Mouse (Mus musculus) leukemia stem cell, adult 10-12 weeks (primary cell): Measurements from ENCODE around the gene Acacb. TPM values are rescaled to one million over a fixed set of nuclear protein-coding genes. Genes with fewer than 3 reads are reported as not detected.

Experiments
- polyA plus RNA-seq: library from polyadenylated mRNA; stranded (reverse); fragments of >175 nt; gene quantifications from 2 replicates; pipeline ENCODE4 v1.2.3, GENCODE M21; 2012; ENCODE audit warnings: low replicate concordance

Gene Acacb
- polyA plus RNA-seq: 1.1 and 1.8 TPM in 2 replicates

DNA sequence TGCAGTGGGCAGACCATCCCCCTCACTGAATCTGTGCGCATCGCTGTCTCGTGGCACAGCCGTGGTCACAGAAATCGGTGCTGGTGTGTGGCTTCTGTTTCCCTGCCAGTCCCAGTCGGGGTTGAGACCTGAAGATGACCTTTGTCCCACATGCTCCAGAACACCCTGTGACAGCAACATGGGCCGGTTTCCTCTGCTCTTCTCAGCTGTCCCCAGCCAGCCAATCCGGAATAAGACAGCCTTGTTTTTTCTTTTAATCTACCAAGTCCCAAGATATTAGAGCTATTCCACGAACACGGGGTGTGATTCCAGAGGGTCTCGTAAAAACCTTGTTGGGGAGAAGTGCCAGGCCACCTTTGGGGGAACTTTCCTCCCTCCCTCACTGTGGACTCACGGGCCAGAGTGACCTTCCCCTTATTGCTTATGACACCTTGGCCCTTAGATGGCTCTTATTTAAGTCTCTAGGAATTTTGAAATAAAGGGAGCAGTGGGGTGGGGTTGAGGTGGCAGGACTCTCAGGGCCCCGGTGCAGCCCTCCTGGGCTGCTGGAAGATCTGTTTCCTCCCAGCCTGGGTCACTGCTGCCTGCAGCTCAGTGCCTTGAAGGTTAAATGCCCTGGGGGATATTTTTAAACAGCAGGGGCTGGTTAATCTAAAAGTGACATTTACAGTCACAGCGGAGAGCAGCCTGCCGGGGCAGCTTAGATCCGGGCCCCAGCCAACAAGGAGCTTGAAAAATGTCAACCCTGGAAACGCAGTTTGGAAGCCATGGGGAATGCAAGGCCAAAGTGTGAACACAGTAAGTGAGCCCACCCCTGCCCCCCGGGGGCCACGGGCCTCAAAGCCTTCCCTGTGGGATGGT, at the start of gene Acacb:
Gene Acacb (plus strand): TSS at position 508 of the 861 bp plus-strand sequence.

GRCm38 (mm10) chr5:114127374-114128349, 18.7 kb upstream of the Acacb start, which contains the start of gene Alkbh2:
Alkbh2 (minus strand) TSS chr5:114128218.

GRCm38 (mm10) chr5:114130211-114130605, 16.1 kb upstream of the Acacb start, which contains the start of gene Ung:
Ung (plus strand) TSS chr5:114130386.

DNA sequence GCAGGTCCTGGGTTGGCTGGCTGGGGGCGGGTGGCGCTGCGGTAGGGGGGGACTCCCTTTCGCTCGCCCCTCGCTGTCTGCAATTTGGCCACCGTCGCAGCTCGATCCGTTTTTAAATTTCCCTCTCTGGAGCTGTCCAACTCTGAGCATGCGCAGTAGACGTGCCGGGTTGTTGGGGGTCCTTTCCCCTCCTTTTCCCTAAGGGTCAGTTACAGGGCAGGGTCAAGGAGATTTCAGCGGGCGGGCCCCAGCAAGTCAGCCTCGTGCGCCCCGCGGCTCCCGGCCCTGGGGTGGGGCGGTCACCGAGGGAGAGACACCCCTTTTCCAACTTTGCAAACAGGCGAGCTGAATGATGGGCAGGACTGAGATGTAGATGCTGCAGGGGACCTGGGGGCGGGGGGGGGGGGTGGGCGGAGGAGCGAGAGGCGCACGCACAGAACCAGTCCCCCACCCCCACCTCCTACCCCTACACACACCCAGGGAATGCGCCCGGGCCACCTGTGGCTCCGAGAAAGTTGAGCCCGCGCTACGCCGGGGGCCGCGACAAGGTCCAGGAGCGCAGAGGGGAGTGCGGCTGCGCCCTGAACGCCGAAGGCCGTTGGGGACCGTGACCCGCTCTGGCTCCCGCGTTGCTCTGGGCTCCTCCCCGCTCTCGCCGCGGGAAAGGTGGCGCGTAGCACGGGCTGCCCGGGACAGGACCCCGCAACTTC, 127.5 kb downstream of the Acacb start, which contains the start of gene Foxn4:
Gene Foxn4 (minus strand): TSS at position 115 of the 710 bp plus-strand sequence.

DNA sequence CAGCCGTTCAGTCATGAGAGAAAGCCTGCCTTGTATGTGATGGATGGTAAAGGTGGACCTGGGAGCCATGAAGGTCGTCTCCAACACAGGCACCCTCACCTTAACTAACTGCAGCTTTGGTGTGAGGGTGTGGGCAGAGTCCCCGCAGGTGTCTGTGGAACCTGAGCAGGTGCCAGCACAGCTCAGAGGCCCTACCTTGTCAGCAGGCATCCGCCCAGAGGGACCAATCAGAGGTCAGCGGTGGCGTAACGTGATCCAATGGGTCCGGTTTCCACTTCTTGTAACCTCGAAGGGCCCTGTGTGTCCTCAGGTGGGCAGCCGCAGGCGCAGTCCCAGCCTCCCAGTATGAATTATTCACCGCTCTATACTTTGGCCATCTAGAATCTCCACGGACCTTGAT, 142.5 kb downstream of the Acacb start, which contains the start of gene Myo1h:
Gene Myo1h (plus strand): TSS at position 293 of the 400 bp plus-strand sequence.

Other genes starting within 250 kb of the Acacb start
- gene Coro1c, start 237.8 kb upstream of the Acacb start, polyA plus RNA-seq: 29.5 and 75.1 TPM in 2 replicates
- gene Ssh1, start 152.6 kb upstream of the Acacb start, polyA plus RNA-seq: 27.6 and 30.2 TPM in 2 replicates
- gene Dao, start 142.8 kb upstream of the Acacb start, polyA plus RNA-seq: 0.15 TPM in 1 of 2 replicates, not detected in the other
- 5.9 and 8.2 TPM in 2 replicates for gene Usp30, start 81.1 kb upstream of the Acacb start, polyA plus RNA-seq
- gene Svop, start 55.0 kb upstream of the Acacb start, polyA plus RNA-seq: not detected in 2 replicates
- 16.1 and 34.4 TPM in 2 replicates for gene Alkbh2, start 18.3 kb upstream of the Acacb start, polyA plus RNA-seq
- gene Ung, start 16.1 kb upstream of the Acacb start, polyA plus RNA-seq: 30.1 and 35.7 TPM in 2 replicates
- gene Foxn4, start 127.3 kb downstream of the Acacb start, polyA plus RNA-seq: not detected in 2 replicates
- gene Myo1h, start 142.6 kb downstream of the Acacb start, polyA plus RNA-seq: 0.14 TPM in 1 of 2 replicates, not detected in the other
- 66.7 and 82.9 TPM in 2 replicates for gene Kctd10, start 234.0 kb downstream of the Acacb start, polyA plus RNA-seq
- 82.6 and 116 TPM in 2 replicates for gene Ube3b, start 234.1 kb downstream of the Acacb start, polyA plus RNA-seq